Mouse (Mus musculus) C2C12 (cell line): ENCODE measurements around the gene Sdccag8.

Experiments
- CTCF ChIP-seq: IDR thresholded peaks from one replicate; pipeline ENCODE4 v1.5.1; 2011; ENCODE audit not compliant: control insufficient read depth, insufficient read depth, insufficient read length
- MAX ChIP-seq: IDR thresholded peaks from one replicate; pipeline ENCODE4 v1.6.1; 2011; ENCODE audit warnings: mild to moderate bottlenecking, control low read depth
- MYOG ChIP-seq: IDR thresholded peaks from one replicate; pipeline ENCODE4 v1.6.1; 2011; ENCODE audit not compliant: control insufficient read depth, insufficient read length; ENCODE audit errors: extremely low read depth

GRCm38 (mm10) chr1:176919486-176919885 is 105.0 kb downstream of the Sdccag8 start:
- no peak for TF ChIP-seq MYOG
- TF ChIP-seq CTCF, result no peak
- TF ChIP-seq MAX, result no peak
